Mouse (Mus musculus) left cerebral cortex, adult 9 months (tissue): ENCODE measurements at regions not wholly inside any gene's neighbourhood (a gene's known extent, or its start where the extent isn't known, plus 50 kb on each side); places are given as distances from the start of the nearest gene placed in this dataset.

Experiments used
- DNase-seq, 2 experiments: peaks; one replicate each; pipeline ENCODE4 v3.0.0; 2022; ENCODE audit warnings: low spot score in 2 of 2

GRCm38 (mm10) chr6:148719062-148719461, 112.2 kb downstream of the Ipo8 start:
- no peak for DNase-seq

GRCm38 (mm10) chr6:148710406-148710805, 120.9 kb downstream of the Ipo8 start:
- DNase-seq, result no peak

DNA sequence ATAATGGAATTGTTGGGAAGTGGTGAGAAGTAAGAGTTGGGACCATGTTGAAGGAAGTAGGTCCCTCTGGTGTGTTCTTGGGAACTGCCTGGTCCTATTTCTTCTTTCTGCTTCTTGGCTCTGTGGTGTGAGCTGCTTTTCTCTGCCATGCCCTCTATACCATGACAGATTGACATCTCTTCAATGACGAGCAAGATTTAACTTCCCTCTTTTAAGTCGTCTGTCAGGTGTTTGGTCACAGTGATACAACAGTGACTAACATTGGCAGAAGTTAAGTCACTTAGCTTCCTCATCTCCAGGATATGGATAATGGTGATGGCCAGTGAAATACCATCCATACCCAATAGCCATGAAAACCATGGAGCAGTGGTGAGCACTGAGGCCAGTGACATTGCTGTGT, 122.9 kb downstream of the Ipo8 start:
- DNase-seq, result no peak

DNA sequence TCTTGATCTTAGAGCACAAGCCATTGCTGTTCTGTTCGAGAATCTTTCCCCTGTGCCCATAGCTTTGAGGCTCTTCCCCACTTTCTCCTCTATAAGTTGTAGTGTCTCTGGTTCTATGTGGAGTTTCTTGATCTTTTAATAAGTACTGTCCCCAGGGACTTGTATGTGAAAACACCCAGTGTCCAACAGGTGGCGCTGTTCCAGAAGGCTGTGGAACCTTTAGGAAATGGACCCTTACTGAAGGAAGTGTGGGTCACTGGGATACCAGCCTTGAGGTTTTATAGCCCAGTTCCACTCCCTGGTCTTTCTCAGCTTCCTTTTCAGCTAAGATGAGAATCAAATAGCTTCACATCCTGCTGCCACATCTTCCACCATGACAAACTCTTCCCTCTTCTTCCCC, 125.6 kb downstream of the Ipo8 start:
- DNase-seq, result no peak

DNA sequence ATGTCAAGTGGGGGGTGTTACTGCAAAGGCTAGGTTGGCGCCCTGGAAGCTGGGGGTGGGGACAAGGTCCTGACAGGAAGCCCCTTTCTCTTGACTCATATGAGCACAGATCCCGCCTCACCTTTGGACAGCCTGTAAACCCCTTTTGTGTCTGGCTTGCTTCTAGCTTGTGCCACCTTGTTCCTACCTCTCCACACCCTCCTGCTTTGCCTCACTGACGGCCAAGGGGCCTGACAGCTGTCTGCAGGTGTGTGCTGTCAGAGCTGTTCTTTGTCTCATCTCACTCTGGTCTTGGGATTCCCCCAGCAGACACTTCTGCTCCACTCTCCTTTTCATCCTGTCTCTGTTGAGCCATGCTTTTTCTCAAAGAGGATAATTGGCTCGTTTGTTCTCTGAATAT, 137.9 kb downstream of the Ipo8 start:
- no peak for DNase-seq

- DNase-seq, result peak in 1 of 2 experiments; percentile 66
These were observed 143.5 kb downstream of the Ipo8 start for GRCm38 (mm10) chr6:148687770-148688169.

DNA sequence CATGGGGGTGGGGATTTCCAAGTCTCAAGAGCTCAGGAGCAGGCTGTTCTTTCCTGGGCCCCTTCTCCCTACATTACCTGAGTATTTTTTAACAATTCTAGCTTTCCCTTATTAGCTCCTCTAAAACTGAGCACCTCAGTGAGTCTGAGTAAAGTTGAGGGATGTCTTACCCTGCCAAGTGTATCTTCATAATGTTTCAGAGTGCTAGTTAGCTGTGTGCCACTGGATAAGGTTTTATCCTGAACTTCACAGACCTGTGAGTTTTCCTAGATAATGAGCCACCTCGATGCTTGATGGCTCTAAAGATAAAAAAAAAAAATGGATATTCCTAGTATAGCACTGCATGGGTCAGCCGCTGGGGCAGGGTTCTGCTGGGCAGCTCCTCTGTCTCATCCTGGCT, 171.1 kb downstream of the Ipo8 start:
- DNase-seq, result no peak

- no peak for DNase-seq
These were observed 178.1 kb downstream of the Ipo8 start for GRCm38 (mm10) chr6:148653216-148653615.

- DNase-seq, result no peak
These were observed 178.8 kb downstream of the Ipo8 start for GRCm38 (mm10) chr6:148652434-148652833.

GRCm38 (mm10) chr6:148647423-148648390, 183.6 kb downstream of the Ipo8 start:
- DNase-seq, result no peak

DNA sequence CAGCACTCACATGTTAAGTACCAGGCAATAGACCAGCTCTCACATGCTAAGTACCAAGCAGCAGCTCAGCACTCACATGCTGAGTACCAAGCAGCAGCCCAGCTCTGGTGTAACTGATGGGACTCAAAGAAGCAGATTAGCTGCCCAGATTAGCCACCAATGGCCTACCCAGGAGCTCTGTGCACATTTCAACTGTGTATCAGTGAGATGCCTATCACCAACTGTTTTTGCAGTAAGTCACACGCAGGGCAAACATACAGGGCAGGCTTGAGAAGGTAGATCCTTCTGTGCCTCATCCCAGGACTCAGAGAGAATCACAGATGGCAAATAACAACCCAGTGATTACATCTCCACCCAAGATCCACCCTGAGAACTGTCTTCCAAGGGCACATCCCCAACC, 190.7 kb downstream of the Ipo8 start:
- DNase-seq, result no peak

- DNase-seq, result no peak
These were observed 190.0 kb upstream of the Tmtc1 start for GRCm38 (mm10) chr6:148634148-148634547.

GRCm38 (mm10) chr6:148627090-148627605, 183.0 kb upstream of the Tmtc1 start:
- no peak for DNase-seq

GRCm38 (mm10) chr6:148623119-148623770, 179.1 kb upstream of the Tmtc1 start:
- DNase-seq, result no peak

- DNase-seq, result no peak
These were observed 175.8 kb upstream of the Tmtc1 start for GRCm38 (mm10) chr6:148620034-148620433.

DNA sequence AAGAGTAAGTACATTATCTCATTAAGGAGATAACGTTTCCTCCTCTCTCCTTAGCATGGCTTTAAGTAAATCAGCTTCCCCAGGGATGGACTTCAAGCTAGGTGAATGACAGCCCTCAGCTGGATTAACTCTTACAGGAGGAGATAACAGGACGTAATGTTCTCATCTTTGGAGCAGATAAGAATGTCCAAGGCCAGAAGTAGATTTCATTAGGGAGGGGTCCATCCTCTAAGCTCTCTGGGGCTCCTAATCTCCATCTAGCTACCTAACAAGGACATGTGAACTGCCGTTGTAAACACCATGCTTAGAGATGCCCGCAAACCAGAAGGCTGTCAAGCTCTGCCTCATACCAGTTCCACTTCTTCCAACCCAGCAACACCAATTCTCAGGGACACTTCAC, 171.7 kb upstream of the Tmtc1 start:
- DNase-seq, result no peak

GRCm38 (mm10) chr6:148615442-148615841, 171.3 kb upstream of the Tmtc1 start:
- DNase-seq, result no peak

DNA sequence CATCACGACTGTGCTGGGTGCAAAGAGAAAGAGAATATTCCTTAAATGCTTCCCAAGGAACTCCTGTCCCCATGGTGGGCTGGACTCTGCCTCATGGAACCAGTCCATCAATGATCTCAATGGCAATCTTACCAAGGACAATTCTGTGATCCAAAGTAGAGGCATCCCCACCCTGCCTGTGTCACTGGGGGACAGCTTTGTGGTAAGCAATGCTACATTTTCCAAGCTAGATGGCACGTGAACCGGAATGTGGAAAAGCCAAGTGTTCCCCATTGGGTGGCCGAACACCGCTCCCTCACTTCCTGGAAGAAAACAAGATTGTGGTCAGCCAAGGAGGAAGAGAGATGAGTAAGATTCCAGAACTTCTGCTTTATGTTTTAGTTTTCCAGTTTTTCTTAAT, 164.7 kb upstream of the Tmtc1 start:
- no peak for DNase-seq

- no peak for DNase-seq
These were observed 161.0 kb upstream of the Tmtc1 start for GRCm38 (mm10) chr6:148605226-148605625.

GRCm38 (mm10) chr6:148604790-148605189, 160.6 kb upstream of the Tmtc1 start:
- DNase-seq, result no peak

DNA sequence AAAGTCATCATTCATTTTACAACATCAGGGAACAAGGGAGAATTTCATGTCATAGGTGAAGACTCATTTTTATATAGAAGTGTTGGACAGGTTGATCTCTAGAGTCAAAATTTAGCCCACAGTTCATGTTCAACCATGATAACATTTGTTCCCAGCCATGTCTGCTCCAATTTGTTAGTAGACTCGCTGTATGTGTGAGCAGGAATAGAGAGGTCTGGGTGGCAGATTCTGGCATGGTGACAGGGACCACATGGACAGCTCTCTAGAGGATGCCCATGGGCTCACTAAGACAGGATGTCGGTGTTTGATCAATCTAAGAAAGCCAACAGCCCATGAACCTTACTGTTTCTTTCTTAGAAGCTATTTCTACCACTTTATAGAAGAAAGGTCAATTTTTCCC, 159.7 kb upstream of the Tmtc1 start:
- no peak for DNase-seq

DNA sequence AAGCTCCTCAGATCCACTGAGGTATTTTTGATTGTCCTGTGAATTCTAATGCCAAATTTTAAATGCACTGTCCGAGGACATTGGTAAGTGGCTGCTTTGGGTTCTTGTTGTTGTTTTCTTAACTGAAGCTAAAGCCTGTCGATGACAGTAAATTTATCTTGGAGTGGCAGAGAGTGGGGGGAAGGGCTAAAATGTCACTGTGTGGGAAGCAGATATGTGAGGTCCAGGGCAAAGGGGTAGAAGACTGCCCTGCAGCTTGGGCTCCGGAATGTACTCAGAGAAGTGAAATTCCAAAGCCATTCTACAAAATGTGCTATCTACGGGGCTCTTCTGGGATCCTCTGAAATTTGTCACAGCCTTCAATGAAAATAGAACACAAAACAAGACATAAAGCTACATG, 159.3 kb upstream of the Tmtc1 start:
- DNase-seq, result no peak

DNA sequence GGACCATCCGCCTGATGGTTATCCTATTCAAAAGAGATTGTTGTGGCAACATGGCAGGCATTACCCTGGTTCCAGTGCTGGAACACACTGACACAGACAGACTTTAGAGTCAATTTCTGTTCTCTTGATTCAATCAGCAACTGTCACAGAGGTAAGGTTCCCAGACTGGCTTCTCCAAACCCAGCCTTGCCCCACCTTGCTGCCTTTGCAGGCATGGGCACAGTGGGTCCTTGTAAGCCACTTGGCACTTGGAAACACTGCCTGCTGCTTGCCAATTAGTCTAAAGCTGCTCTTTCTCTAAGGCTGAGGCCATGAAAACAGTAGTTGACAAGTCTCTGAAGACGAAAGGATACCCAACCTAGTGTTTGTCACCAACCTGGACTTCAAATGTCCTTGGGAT, 158.7 kb upstream of the Tmtc1 start:
- DNase-seq, result no peak
